Mouse (Mus musculus) inflammation-experienced regulatory T-cells (primary cell): Measurements from ENCODE around the gene Lcn3. TPM values are rescaled to one million over a fixed set of nuclear protein-coding genes. Genes with fewer than 3 reads are reported as not detected.

Source experiments
- polyA plus RNA-seq, 2 experiments: library from polyadenylated mRNA; unstranded; fragments of 100-300 nt; shearing (Covaris generic); gene quantifications; one replicate each; pipeline ENCODE4 v1.2.1; 2017

Lcn3 gene
- not detected for polyA plus RNA-seq

DNA sequence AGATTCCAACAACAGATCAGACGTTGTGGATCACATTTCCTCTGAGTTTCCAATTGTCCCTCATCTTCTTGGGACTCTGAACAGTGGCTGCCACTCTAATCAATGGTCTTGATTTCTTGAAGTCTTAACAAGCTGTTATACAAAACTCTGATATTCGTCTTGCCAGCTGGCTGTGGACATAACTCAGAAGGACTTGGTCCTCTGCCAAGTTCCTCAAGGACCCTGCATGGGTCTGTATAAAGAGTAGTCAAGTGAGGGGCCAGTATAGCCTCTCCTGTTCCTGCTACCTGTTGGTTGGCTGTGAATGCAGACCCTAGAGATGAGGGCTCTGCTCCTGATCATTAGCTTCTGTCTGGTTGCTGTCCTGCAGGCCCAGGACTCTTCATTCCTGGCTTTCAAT lies at the start of gene Lcn3:
Gene Lcn3 (plus strand): TSS at position 301 of the 400 bp plus-strand sequence.

DNA sequence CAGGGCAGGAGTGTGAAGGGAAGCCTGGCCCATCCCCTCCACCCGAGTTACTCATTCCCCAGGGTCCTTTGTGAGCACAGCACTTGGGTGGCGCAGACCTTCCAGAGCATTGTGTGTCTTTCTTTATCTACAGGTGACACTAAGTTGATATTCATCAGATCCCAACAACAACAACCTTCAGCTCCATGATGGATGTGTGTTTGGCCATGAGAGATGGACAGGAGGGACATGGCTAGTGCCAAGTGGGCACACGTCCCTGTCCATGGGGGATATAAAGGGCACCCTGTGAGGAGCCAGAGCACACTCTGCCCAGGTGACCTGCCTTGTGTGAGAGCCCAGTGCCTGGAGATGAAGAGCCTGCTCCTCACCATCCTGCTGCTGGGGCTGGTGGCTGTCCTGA lies 28.7 kb upstream of the Lcn3 start, which contains the start of gene Obp2b:
Gene Obp2b (plus strand): TSS at position 301 of the 400 bp plus-strand sequence.

DNA sequence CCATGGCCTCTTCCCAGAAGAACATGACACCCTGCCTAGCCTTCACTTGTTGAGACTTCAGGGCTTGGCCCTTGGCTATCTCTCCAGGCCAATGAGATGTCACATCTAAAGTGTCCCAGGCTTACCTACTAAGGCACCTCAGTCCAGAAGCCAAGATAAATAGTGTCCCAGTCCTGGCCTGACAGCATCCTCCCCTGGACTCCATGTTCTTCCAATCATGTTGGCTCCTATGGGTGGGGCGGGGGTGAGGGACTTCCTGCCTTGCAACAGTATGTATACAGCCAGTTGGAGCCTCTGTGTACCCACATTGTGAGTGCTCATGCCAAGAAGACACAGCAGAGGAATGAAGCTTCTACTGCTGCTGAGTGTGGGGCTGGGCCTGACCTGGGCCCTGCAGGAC lies 11.3 kb downstream of the Lcn3 start, which contains the start of gene Lcn11:
Gene Lcn11 (plus strand): TSS at position 301 of the 400 bp plus-strand sequence.

DNA sequence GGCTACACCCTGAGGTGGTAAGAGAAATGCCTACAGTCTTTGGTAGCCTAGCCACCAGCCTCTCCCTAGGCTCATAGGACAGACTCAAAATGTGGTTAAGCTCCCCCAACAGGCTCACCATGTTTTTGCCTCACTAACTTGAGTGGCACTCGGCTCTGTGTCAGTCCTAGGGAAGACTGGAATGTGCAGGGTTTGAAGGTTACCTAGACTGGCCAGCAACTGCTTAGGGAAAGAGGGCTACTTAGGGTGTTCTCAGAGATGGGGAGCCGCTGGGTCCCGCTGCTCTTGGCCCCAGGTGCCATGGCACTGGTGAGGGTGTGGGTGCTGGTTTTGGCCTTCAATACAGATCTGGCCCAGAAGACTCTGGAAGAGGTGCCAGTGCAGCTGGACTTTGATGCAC lies 16.6 kb downstream of the Lcn3 start, which contains the start of gene Gm13539:
Gene Gm13539 (plus strand): TSS at position 301 of the 400 bp plus-strand sequence.

DNA sequence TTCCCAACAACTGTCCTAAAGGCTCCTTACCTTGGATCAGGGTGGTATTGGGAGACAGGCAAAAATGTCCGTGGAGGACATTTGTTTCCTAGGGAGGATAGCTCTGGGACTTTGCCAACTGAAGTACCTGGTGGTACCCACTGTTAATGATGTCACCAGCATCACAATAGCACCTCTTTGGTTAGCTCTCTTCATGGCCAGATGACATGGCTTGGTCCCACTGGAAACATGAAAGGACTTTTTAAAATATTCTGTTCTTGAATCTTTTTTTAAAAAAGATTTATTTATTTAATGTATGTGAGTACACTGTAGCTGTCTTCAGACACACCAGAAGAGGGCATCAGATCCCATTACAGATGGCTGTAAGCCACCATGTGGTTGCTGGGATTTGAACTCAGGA lies 50.4 kb downstream of the Lcn3 start, which contains the start of gene Glt6d1:
Gene Glt6d1 (minus strand): TSS at position 101 of the 400 bp plus-strand sequence.

Other genes with a start within 250 kb of the Lcn3 start
- gene Traf2, start 218.6 kb upstream of the Lcn3 start, polyA plus RNA-seq: 10 to 100 TPM; 82.2 to 87.8 TPM
- gene Edf1, start 207.7 kb upstream of the Lcn3 start, polyA plus RNA-seq: 100 to 1,000 TPM; 335 to 382 TPM
- 1 to 10 TPM in 1 of 2 experiments, under 1 TPM in 1; 0.58 to 1.6 TPM for gene Mamdc4, start 190.7 kb upstream of the Lcn3 start, polyA plus RNA-seq
- 10 to 100 TPM; 53.8 to 59.8 TPM for gene Phpt1, start 190.3 kb upstream of the Lcn3 start, polyA plus RNA-seq
- 1 to 10 TPM in 1 of 2 experiments, under 1 TPM in 1; 0.93 to 1.2 TPM for gene Ajm1, start 183.8 kb upstream of the Lcn3 start, polyA plus RNA-seq
- gene Rabl6, start 157.0 kb upstream of the Lcn3 start, polyA plus RNA-seq: 10 to 100 TPM; 41.1 to 47.1 TPM
- gene Ccdc183, start 147.9 kb upstream of the Lcn3 start, polyA plus RNA-seq: not detected
- gene Tmem141, start 143.6 kb upstream of the Lcn3 start, polyA plus RNA-seq: 1 to 10 TPM; 4.1 TPM
- 10 to 100 TPM in 1 of 2 experiments, not detected in 1; 18.1 TPM for gene Fcna, start 137.5 kb upstream of the Lcn3 start, polyA plus RNA-seq
- not detected for gene Lcn8, start 112.4 kb upstream of the Lcn3 start, polyA plus RNA-seq
- not detected for gene Lcn5, start 107.6 kb upstream of the Lcn3 start, polyA plus RNA-seq
- under 1 TPM in 1 of 2 experiments, not detected in 1; 0.33 TPM for gene Lcn6, start 88.8 kb upstream of the Lcn3 start, polyA plus RNA-seq
- 1 to 10 TPM in 1 of 2 experiments, not detected in 1; 1.0 TPM for gene Lcn10, start 82.8 kb upstream of the Lcn3 start, polyA plus RNA-seq
- 1 to 10 TPM in 1 of 2 experiments, not detected in 1; 1.3 TPM for gene Obp2a, start 65.5 kb upstream of the Lcn3 start, polyA plus RNA-seq
- gene Bmyc, start 58.8 kb upstream of the Lcn3 start, polyA plus RNA-seq: 100 to 1,000 TPM in 1 of 2 experiments, 10 to 100 TPM in 1; 88.1 to 160 TPM
- gene Obp2b, start 28.6 kb upstream of the Lcn3 start, polyA plus RNA-seq: not detected
- under 1 TPM in 1 of 2 experiments, not detected in 1; 0.45 TPM for gene Lcn11, start 11.4 kb downstream of the Lcn3 start, polyA plus RNA-seq
- gene Gm13539, start 16.7 kb downstream of the Lcn3 start, polyA plus RNA-seq: not detected
- under 1 TPM in 1 of 2 experiments, not detected in 1; 0.53 TPM for gene Glt6d1, start 50.3 kb downstream of the Lcn3 start, polyA plus RNA-seq
- not detected for gene Lcn9, start 57.6 kb downstream of the Lcn3 start, polyA plus RNA-seq
- gene Sohlh1, start 81.7 kb downstream of the Lcn3 start, polyA plus RNA-seq: 1 to 10 TPM in 1 of 2 experiments, under 1 TPM in 1; 0.51 to 1.3 TPM
- gene Kcnt1, start 98.2 kb downstream of the Lcn3 start, polyA plus RNA-seq: 1 to 10 TPM in 1 of 2 experiments, under 1 TPM in 1; 0.45 to 1.6 TPM
- gene Camsap1, start 217.7 kb downstream of the Lcn3 start, polyA plus RNA-seq: 10 to 100 TPM; 19.8 to 28.8 TPM